Mouse (Mus musculus) mature B cell (primary cell): ENCODE data around the gene Slc39a1.
"Not testable (repeated sequence)": the region's sequence is repeated elsewhere in the genome, so short reads cannot be mapped to it uniquely, and the experiment has no call there.

Experiments used
- in situ Hi-C: fragments of 300-500 bp; cut with MboI; formaldehyde crosslinking; loops from 2 replicates; pipeline ENCODE4 v1.14.3; 2019

Slc39a1 gene

GRCm38 (mm10) chr3:90241669-90242358 lies 6.2 kb upstream of the Slc39a1 start:
- in situ Hi-C loops = no loop called here

DNA sequence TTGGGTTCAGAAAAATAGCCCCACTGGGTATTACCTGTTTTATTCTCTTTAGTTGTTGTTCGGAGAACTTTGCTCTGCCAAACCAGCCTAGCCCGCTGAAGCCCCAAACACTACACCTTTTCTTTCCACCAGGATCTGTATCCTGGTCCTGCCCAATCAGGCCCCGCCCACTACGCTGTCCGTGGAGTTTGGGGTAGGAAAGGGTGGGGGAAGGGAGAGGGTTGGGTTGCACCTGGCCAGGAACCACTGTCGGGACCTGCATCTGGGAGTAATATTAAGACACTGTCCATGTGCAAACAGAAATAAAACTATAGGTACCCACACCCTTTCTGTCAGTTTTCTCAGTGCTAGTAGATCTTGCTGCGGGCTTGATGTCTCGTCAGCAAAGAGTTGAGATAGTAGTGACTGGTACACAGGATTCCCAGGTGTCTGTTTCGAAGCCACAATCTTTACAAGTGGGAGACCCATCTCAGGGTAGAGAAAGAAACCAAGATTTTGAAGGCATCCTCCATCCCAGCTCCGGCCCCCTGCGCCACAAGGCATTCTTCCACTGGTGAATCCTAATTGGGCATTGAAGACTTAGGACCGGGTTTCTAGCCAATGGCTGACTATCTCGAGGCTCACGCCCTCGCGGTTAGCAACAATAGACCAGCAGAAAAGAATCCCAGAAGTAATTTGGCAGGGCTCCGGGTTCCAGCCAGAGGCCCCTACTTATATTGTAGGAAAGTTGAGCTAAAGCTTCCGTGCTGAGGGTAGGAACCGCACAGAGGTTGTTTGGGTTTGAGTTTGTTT lies 4.8 kb upstream of the Slc39a1 start, which contains the start of gene Creb3l4:
TSS of gene Creb3l4 (minus strand) at position 529 of the 792 bp plus-strand sequence.
- in situ Hi-C loops = no loop called here

DNA sequence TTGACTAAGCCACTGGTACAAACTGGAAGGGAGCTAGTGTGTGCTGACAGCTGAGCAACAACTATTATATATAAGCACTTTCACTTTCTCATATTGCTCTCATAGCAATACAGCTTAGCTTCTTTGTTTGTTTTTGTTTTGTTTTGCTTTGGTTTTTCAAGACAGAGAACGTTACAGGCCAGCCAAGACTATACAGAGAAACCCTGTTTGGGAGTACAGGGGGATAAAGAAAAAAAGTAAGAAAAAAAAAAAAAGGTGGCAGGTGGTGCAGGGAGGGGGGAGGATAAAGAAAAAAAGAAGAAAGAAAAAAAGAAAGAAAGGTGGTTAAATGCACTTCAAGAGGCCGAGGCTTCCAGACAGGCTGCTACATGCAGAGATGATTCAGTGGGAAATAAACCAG lies 2.6 kb upstream of the Slc39a1 start:
- in situ Hi-C loops = no loop called here

GRCm38 (mm10) chr3:90247630-90247959 lies 377 bp upstream of the Slc39a1 start:
- in situ Hi-C loops = no loop called here

DNA sequence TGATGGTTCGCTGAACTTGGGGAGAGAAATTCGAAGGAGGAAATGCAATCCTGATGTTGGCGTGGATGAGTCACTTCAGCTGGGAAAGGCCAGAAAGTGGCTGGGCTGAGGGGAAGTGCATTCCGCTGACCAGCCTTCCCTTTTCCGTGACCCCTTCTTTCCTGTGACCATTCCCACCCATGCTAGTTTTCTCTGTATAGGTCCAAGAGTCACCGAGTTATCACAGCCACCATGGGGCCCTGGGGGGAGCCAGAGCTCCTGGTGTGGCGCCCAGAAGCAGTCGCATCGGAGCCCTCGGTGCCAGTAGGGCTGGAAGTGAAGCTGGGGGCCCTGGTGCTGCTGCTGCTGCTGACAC lies 751 bp downstream of the Slc39a1 start:
- in situ Hi-C loops = no loop called here

- in situ Hi-C loops = no loop called here
These were observed 2.8 kb downstream of the Slc39a1 start for GRCm38 (mm10) chr3:90250791-90251190.

GRCm38 (mm10) chr3:90251731-90252226 lies 3.8 kb downstream of the Slc39a1 start:
- in situ Hi-C loops = not testable (repeated sequence)

DNA sequence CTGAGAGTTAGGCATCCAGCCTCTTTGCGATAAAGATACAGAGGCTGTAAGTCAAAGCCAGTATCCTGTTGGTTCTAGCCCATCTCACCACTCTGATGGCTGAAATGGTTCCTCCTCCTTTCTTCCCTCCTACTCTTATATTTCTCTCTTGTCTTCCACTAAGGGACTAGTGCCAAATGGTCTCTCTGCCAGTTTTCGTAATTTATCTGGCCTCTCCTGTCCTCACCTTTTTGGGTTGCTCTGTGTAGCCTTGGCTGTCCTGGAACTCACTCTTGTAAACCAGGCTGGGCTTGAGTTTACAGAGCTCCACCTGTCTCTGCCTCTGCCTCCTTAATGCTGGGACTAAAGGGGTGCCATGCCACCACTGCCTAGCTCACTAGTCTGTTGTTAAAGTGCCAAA lies 4.7 kb downstream of the Slc39a1 start:
- in situ Hi-C loops = not testable (repeated sequence)

DNA sequence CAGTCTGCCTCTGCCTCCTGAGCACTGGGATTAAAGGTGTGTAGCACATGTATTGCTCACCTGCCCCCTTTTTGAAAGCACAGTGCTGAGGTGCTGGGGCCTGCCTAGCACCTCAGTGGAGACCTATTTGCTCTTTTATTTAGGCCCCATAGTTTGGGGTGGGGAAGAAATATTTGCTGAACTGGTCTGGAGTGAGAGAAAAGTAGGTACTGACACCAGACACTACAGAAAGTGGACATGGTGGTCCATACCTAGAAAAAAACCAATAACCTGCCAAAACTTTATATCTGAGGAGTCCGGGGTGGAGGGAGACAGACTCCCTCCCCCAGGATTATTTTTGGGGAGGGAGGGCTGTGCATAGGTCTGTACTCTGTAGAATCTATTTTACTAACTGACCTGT lies 5.2 kb downstream of the Slc39a1 start:
- in situ Hi-C loops = not testable (repeated sequence)

GRCm38 (mm10) chr3:90253653-90254418 lies 5.9 kb downstream of the Slc39a1 start, which contains the start of gene Crtc2:
Gene Crtc2, plus strand, starts transcription at chr3:90254163.
- in situ Hi-C loops = no loop called here

DNA sequence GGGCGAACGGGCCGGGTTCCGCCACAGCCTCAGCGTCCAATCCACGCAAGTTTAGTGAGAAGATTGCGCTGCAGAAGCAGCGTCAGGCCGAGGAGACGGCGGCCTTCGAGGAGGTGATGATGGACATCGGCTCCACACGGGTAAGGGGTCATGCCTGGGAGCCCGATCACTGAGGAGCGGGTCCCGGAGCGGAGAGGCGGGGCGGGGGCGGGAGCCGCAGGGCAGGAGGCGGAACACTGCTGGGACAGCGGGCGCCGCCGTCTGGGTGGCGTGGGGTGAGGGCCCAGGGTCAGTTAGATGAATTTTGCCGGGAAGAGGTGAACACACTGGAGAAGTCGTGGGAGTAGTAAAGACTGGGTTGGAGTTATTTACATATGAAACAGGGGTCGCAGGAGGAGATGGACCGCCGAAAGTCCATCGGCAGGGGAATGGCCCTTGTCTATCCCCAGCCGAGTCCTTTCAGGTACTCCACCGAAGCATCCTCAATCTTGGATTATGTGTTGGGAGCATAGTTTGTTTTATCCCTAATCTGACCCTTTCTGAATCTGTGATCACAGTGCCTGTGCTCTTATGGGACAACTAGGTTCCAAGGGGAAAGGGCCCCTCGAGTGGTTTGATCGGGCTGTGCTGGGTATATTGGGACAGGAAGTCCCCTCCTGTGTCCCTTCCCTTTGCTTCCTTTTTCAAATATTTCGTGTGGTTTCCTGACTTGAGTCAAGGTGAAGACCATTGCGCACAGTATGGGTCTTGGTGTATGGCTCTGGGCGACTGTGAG lies 6.6 kb downstream of the Slc39a1 start:
- in situ Hi-C loops = no loop called here

- in situ Hi-C loops = no loop called here
These were observed 7.2 kb downstream of the Slc39a1 start for GRCm38 (mm10) chr3:90255194-90255565.

- in situ Hi-C loops = no loop called here
These were observed 7.9 kb downstream of the Slc39a1 start for GRCm38 (mm10) chr3:90255784-90256353.

- in situ Hi-C loops = no loop called here
These were observed 9.0 kb downstream of the Slc39a1 start for GRCm38 (mm10) chr3:90256731-90257530.

GRCm38 (mm10) chr3:90258521-90258920 lies 10.5 kb downstream of the Slc39a1 start:
- in situ Hi-C loops = no loop called here

GRCm38 (mm10) chr3:90263121-90263771 lies 15.3 kb downstream of the Slc39a1 start:
- in situ Hi-C loops = no loop called here

DNA sequence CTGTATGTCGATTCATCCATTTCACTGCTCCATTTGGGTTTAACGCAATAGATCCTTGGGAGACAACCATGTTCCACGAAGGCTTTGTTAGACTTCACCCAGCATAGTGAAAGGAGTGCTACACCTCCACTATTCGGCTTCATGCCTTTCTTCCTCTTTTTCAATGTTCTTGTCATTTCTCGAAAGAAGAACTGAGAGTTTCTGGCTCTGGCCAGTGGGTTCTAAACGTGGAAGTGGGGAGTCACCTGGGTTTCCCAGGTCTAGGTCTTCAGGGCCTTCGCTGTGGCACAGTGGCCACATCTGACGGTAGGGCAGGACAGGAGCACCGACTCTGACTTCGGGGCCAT lies 16.7 kb downstream of the Slc39a1 start:
- in situ Hi-C loops = no loop called here

DNA sequence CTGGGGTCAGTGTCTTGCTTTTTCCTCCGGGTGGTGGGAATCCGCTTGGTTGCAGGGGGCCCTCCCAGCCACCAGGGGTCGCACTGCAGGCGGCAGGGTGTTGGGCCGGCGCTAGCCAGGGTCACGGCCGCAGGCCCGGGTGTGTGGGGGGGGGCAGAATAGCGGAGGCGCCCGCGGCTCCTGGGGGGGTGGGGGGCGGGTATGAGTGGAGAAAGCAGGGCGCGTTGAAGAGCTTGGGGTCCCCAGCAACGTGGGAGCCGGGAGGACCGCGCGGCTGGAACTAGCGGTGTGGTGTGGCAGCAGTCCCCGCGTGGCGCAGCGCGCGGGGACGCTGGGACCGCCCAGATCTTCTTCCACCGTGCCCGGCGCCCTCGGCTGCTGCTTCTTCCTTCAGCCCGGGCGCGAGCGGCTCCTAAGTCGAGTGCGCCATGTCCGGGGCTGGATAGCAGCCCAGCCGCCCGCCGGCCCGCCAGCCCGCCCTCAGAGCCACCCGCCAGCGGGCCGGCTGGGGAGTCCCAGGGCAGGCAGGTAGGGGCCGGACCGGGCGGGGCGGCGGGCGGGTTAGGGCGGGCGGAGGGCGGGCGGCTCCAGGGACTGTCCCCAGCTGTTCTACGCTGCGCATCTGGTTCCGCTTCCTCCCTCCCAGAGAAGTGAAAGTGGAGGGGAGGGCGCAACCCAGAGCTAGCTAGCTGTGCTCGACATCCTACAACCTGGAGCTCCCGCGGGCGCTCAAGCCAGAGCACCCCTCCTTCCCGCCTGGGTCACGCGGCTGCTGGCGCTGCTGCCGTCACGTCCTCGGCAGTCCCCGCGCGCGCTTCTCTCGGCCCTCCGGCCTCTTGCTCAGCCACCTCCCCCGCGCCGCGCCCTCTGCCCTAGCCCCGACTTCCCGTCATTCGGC lies 17.3 kb downstream of the Slc39a1 start, which contains the start of gene Dennd4b:
TSS of gene Dennd4b (plus strand) at position 152 of the 898 bp plus-strand sequence.
- in situ Hi-C loops = no loop called here
